Mouse (Mus musculus) spleen, adult 2 months (tissue): ENCODE measurements around the gene Mbd4.

Experiments
- CTCF ChIP-seq: fragments of 200-500 bp; IDR thresholded peaks from 2 replicates; pipeline ENCODE4 v1.5.1; 2011; ENCODE audit warnings: mild to moderate bottlenecking, inconsistent platforms; ENCODE audit not compliant: insufficient read depth, insufficient read length, insufficient replicate concordance; ENCODE audit errors: extremely low read depth
- POLR2A ChIP-seq: fragments of 200-500 bp; IDR thresholded peaks from 2 replicates; pipeline ENCODE4 v1.6.1; 2011; ENCODE audit warnings: low read depth, low read length, inconsistent platforms

GRCm38 (mm10) chr6:115880751-115881150, 27.6 kb upstream of the Mbd4 start:
- TF ChIP-seq POLR2A = no peak
- TF ChIP-seq CTCF = no peak
